Mouse (Mus musculus): ENCODE data around the gene Wnt5b.

GRCm38 (mm10) chr6:119499271-119499670, 44.9 kb downstream of the Wnt5b start:
- TF ChIP-seq MYOD1 (IDR thresholded peaks at IDR 0.05; ENCODE audit: control insufficient read depth in 1 of 3, insufficient read length in 2 of 3, low read depth in 2 of 3): no peak
- no peak for TF ChIP-seq USF1 (IDR thresholded peaks at IDR 0.05; ENCODE audit: low read depth)
- TF ChIP-seq POLR2A (IDR thresholded peaks at IDR 0.05; ENCODE audit: insufficient read length, low read depth): no peak
- no peak for TF ChIP-seq TCF12 (IDR thresholded peaks at IDR 0.05; ENCODE audit: insufficient read depth, poor library complexity, severe bottlenecking)
- TF ChIP-seq MAX (IDR thresholded peaks at IDR 0.05; ENCODE audit: low read depth): no peak
- no peak for TF ChIP-seq POLR2AphosphoS2 (IDR thresholded peaks at IDR 0.05; ENCODE audit: insufficient read length, low read depth)

Data from myocyte (in vitro differentiated cells).